Mouse (Mus musculus) G1E-ER4 (cell line): ENCODE results near the gene Scand1. TPM values are rescaled to one million over a fixed set of nuclear protein-coding genes. Genes with fewer than 3 reads are reported as not detected.

Source experiments
- GATA1 ChIP-seq: IDR thresholded peaks from one replicate; pipeline ENCODE4 v1.8.0; 2012; ENCODE audit warnings: low read length, inconsistent platforms
- polyA plus RNA-seq: library from polyadenylated mRNA; stranded (reverse); fragments of >175 nt; gene quantifications from 2 replicates; pipeline ENCODE4 v1.2.3, GENCODE M21; 2012

Scand1 gene
- 1,015 and 1,408 TPM in 2 replicates for polyA plus RNA-seq

DNA sequence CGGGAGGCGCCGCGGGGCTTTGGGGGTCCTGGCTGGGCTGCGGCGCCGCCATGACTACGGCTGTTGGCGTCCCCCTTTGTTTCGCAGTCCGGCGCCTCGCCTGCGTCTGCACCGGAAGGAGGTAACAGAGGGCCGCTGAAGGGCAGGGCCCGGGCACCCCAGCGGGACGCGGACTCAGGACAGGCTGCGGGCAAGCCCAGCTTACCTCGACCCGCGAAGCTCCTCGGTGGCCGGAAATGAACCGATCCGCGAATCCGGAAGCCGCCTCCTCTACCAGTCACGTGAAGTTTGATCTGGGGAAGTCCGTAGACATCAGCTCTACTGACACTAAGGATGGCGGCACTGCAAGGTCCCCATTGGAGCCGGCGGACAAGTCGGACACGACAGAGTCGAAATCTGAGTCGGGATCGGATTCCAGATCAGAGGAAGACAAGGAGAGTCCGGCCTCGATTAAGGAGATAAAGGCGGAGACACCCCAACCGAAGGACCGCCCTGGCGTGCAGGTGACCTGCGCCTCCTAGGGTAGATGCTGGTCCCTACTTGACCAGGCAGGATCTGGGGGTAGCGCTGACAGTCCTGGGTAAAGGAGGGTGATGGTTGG, at the start of gene Scand1, which contains the start of gene Cnbd2:
Scand1 (minus strand) TSS at position 408 of the 601 bp plus-strand sequence.
Cnbd2 (plus strand) TSS at position 3 of the 601 bp plus-strand sequence.
- no peak for TF ChIP-seq GATA1

DNA sequence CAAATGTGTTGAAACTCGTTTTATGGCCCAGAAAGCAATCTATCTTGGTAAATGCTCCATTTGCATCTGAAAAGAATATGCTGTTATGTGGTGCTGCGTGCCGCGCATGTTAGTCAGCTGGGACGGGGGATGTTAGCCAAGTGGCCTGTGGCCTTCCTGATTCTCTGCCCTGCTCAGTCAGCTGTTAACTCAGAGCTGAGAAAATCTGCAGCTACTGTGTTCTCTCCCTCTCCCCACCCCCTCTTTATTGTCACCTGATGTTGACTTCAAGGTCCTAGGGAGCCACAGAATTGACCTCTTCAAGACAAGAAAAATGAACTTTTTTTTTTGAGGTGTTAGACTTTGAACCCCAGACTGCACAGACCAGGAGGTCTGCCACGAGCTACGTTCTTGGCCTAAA, 43.5 kb upstream of the Scand1 start:
- no peak for TF ChIP-seq GATA1

DNA sequence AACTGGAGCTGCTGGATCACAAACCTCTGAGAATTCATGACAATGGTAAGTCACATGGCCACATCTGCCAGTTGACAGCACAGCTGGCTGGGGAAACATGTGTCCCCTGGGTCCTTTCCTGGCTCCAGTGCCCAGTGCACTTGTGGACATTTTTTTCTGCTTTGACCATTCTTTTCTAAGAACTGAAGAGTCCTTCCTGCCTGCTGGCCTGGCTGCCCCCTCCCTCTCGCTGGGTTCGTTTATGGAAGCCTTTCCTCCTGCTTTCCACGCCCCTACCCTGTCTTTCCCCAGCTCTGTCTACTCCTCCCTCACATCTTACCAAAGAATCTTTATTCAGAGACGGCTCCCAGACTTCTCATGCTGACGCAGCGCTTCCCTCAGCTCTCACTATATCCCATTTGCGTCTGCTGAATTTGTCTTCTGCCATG, 40.8 kb upstream of the Scand1 start:
- TF ChIP-seq GATA1 = no peak

DNA sequence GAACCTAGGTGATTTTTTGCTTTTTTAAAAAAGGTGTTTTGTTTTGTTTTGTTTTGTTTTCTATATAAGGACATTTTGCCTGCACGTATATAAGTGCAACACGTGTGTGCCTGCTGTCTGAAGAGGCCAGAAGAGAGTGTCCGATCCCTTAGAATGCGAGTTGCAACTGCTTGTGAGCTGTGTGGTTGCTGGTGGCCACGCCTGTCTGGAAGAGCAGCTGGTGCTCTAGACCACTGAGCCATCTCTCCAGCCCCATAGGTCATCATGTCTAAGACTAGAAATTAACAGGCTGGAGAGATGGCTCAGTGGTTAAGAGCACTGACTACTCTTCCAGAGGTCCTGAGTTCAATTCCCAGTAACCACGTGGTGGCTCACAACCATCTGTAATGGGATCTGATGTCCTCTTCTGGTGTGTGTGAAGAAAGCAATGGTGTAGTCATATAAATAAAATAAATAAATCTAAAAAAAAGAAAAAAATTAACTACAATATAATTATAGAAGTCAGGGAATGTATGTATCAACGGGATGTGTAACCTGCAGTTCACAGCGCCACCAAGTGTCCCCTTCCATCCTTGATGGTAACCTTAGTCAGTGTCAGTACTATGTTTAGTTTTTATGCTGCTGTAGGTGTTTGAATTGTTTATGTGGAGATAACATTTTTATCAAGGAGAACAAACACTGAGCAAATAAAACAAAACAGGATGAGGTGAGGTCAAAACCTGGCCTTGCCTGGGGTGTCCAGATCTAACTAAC, 40.1 kb upstream of the Scand1 start:
- no peak for TF ChIP-seq GATA1

DNA sequence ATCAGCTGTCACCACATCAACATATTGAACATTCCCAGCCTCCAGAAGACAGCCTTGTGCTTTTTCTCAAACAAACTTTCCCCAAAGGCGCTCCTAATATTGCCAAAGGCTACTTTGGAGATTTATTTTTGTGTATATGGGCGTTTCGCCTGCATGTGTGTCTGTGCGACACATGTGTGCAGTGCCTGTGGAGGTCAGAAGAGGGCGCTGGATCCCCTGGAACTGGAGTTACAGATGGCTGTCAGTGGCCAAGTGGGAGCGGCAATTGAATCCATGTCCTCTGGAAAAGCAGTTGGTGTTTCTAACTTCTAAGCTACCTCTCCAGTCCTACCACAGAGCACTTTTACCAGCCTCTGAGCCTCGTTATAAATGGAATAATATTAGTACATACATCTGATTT, 38.7 kb upstream of the Scand1 start:
- TF ChIP-seq GATA1 = no peak

DNA sequence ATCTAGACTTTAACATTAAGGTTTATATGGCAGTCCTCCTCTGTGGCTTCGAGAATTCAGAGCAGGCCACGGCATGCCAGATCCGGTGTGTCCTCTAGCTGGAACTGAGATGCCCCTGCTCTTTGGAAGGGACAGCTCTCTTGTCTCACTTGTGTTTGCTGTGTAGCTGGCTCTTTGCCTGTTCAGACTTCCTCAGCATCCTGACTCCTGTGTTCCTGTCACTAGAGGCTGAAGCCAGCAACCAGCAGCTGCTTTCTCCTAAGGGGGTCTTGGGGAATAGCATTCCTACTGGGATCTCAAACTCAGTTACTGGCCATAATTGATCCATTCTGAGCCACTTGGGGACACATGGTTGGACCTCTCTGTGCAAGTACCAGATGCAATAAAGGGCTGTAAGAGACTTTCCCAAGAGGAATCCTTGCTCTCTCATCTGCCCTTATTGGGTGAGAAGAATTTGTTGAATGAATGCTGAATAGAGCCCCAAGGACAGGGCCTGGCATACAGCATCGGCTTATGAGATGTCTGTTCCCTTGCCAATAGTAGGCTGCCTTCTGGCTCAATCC, 36.9 kb upstream of the Scand1 start:
- no peak for TF ChIP-seq GATA1

DNA sequence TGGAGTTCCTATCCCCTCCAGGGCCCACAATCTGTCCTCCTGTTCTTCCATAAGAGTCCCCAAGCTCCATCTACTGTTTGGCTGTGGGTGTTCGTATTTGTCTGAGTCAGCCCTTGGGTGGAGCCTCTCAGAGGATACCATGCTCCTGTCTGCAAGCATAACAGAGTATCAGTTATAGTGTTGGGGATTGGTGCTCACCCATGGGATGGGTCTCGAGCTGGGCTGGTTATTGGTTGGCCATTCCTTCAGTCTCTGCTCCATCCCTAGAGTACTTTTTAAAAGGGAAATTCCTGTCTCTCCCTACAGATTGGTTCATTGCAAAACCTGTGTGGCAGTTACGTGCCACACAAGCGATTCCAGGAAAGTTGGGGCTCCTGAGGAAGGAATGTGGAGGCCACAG, 36.3 kb upstream of the Scand1 start:
- TF ChIP-seq GATA1 = no peak

DNA sequence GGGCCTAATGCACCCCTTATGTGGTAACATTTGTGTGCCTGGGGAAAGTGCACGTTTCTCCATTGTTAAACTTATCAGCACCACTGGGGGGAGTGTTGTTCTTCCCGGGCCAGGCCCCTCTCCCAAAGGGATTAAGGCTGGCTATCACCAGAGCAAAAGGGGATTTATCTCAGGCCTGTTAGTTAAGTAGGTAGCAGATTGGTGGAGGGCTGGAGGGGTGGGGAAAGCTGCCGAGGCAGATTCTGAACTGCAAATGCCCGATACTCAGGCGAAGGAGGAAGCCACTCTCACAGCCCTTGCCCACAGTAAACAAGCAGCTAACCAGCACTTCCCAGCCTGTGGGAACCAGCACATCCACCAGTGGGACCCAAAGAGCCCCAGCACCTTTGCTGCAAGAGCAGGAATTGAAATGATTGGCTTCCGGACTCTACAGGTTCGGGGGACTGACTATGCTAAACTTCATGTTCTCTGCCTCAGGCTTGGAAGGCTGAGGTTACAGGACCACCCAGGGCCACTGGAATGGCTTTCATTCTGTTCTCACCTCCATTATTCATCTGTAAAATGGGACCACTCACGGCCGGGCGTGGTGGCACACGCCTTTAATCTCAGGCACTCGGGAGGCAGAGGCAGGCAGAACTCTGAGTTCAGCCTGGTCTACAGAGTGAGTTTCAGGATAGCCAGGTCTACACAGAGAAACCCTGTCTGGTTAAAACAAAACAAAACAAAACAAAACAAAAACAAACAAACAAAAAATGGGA, 32.5 kb upstream of the Scand1 start:
- no peak for TF ChIP-seq GATA1

DNA sequence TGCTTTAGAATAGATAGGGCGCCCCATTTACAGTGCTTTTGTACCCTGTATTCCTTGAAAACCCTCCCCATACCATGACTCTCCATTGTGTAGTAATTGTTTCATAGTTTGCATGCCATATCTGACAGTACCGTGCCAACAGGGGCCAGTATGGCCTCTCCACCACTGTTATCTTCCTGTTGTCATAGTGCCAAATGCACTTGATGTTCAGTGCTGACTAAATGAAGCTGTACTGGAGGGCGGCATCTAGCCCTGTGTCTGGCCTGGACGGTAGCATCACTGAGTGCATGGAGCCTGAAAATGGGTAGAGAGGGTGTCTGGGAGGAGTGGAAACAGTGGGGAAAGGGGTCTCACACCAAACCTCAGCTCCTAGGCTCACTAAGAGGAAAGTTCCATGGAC, 27.6 kb upstream of the Scand1 start:
- TF ChIP-seq GATA1 = no peak

DNA sequence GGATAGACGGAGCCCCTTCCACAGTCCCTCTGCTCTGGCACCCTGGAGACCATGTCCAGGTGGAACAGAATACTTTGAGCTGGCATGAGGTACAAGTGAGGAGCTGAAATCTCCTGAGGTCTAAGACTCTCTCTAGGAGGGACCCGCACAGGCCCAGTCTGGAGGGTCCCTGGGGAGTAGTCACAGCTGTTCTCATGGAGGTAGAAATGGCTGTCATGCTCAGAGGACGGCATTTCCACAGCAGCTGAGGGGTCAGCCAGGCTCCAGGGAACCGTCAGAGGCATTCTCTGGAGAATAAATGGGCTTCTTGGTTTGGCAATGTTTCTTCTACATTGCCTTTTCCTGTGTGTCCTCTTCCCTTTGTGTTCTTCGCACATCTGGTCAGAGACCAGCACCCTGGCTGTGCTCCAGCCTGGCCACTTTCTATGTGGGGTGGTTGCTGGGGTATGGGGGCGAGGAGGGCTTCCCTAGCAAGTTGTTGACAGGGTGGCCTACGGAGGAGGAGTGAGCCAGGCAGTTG, 19.0 kb upstream of the Scand1 start:
- no peak for TF ChIP-seq GATA1

DNA sequence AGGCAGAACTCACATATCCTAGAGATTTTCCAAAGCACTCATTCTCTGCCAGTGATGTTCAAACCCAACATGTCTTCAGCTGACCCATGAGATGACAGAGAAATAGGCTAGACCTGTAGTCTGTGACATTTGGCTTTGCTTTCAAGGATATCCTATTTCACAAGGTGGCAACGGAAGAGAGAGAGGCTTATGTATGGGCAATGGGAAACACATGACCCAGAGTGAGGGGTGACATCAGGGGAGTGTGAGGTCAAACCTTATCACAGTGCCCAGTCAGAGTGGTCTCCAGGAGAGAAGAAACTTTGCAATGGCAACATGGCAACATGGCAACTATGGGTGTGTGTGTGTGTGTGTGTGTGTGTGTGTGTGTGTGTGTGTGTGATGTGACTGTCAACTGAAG, 18.2 kb upstream of the Scand1 start:
- TF ChIP-seq GATA1 = no peak

DNA sequence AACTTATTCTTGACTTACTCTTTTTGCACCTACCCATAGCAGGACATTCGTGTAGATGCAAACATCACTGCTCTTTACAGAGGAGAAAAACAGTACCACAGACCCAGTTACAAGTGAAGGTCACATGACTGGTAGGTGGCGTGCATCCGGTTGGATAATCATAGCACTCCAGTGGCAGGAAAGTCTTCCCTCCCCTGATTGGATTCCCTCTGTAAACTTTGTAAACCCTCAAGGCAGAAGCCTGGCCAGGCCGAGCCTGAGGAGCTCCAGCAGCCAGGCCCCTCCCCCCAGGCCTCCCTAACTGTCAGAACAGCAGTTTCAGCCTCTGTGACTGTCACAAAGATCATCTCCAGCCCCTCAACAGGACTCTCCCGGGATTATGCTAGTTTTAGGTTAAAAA, 12.2 kb upstream of the Scand1 start:
- TF ChIP-seq GATA1 = no peak

DNA sequence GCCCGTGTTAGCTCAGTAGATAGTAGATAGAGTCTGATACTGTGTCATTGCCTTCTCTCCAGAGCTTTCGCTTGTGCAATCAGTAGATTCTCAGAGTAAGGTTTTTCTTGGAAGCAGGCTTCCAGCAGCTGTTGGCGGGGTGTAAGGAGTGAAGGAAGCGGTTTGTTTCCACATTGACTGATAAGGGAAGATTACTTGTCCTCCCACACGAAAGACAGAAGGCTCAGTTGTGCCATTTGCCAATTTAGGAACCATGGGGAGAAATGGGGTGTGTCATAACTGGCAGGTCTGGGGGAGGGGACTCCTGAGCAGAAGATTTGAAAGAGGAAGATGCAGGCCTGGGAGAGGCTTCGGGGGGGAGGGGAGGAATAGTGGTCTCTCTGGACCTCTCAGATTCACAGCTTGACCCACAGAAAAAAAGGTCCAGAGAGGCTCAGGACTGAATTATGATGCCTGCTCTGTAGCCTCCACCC, 11.6 kb upstream of the Scand1 start:
- peak; percentile 93 for TF ChIP-seq GATA1

DNA sequence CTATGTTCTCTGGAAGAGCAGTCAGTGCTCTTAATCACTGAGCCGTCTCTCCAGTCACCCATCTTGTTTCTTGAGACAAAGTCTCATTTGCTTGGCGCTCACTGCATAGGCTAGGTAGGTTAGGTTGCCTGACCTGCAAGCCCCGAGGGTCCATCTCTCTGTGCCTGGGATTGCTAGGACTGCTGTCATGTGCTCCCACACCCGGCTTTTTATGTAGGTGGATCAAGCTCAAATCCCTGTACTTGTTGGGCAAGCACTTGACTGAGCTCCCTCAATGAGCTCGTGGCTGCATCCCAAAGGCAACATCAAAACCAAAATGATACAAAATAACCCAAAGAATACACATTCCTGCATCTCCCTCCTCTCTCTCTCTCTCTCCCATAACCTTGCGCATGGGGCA, 9.0 kb upstream of the Scand1 start:
- TF ChIP-seq GATA1 = no peak

DNA sequence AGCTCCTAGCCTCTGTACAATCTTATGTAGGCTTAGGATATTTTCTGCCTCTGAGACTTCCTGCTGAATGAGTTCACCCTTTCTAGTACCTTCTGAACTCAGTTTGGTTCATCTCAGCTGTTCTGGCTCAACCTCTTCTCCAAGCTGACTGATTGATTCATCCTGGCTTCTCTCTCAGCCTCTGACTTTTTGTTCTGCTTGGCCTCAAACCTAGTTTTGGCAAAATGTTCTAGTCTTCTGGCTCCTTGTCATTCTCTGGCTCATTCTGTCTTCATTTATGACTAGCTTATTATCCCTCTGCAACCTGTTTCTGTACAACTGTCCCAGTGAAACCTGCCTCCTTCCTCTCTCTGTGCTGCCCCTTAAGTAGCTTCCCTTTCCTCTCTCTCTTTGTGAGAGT, 6.0 kb upstream of the Scand1 start:
- TF ChIP-seq GATA1 = no peak

DNA sequence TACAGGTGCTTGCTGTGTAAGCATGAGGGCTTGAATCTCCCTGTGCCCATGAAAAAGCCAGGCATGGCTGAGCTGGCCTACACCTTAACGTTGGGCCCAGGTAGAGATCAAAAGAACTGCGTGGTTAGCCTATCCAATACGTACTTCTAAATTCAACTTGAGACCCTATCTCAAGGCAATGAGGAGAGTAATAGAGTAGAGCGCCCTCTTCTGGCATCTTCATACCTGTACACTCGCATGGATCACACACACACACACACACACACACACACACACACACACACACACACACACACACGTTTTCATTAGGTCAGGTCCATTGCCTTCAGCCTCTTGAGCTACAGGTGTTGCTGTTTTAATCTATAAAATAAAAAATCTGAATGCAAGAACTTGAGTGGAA, 2.3 kb upstream of the Scand1 start:
- no peak for TF ChIP-seq GATA1
